Mouse (Mus musculus): ENCODE data around the gene Srpk2.

GRCm38 (mm10) chr5:23650504-23650903, 33.9 kb downstream of the Srpk2 start:
- TF ChIP-seq CTCF (IDR thresholded peaks at IDR 0.05; ENCODE audit: insufficient read depth, low read length) (no peak), POLR2A (IDR thresholded peaks at IDR 0.05; ENCODE audit: borderline replicate concordance, extremely low read depth, low read depth, low read length) (no peak)

All from lung, adult 2 months (tissue).